Comparison of ENCODE assay signal across 19 mouse cellular contexts in genomic region chr11:107785288-107785687, GRCm38 (mm10). TPM values are rescaled to one million over a fixed set of nuclear protein-coding genes. Genes with fewer than 3 reads are reported as not detected.
A peak's percentile ranks its signal among the peaks of the same experiment; 100 is the strongest.
DNase-seq lines count a peak whose midpoint lies in the region; ATAC-seq and TF ChIP-seq lines count a peak whose summit lies in the region.
"Had no signal": no experiment of that assay in that cellular context is flagged by ENCODE, and none has a peak within 500 bp of the region (broad histone marks: within the 10 kb centered on the region; RNA-seq: fewer than 3 reads in every experiment).

No protein-coding gene starts in this region.

- TF ChIP-seq CTCF in lung, embryonic 14.5 days (IDR thresholded peaks at IDR 0.05; ENCODE audit: low read depth) = no peak

- no peak overlapping the region for H3K27ac ChIP-seq in lung, embryonic 14.5 days (ENCODE audit: low read depth)
- H3K27ac ChIP-seq in embryonic facial prominence, embryonic 10.5 days (replicated peaks) = no peak overlapping the region
- H3K27ac ChIP-seq in neural tube, embryonic 15.5 days (replicated peaks) = peak overlapping the region; percentile 7; the same call in 1 of the 2 replicates
- H3K27ac ChIP-seq: hindbrain, embryonic 15.5 days; left cerebral cortex, adult 2 months had no signal

- DNase-seq in embryo, embryonic 10 days (ENCODE audit: low spot score) = peak; percentile 31
- no peak for DNase-seq in embryo, embryonic 11 days
- peak; percentile 65 for DNase-seq in lung, embryonic 14.5 days
- DNase-seq in lung, postnatal 4 days = no peak
- peak; percentile 21 for DNase-seq in embryonic facial prominence, embryonic 10.5 days (ENCODE audit: low spot score)
- DNase-seq in heart, postnatal 36 days = no peak
- DNase-seq in thymus, postnatal 25 days = no peak
- DNase-seq: adrenal gland, postnatal 36 days; cerebellum, postnatal 36 days; kidney, adult 9 months; lung, adult 18-20 months; thymus, postnatal 14 days had no signal

- H3K4me1 ChIP-seq in lung, embryonic 14.5 days (ENCODE audit: insufficient read depth) = no peaks in the 10 kb centered on the region
- no peaks in the 10 kb centered on the region for H3K4me1 ChIP-seq in embryonic facial prominence, embryonic 10.5 days
- peaks cover 16% of the 10 kb centered on the region for H3K4me1 ChIP-seq in neural tube, embryonic 15.5 days

- ATAC-seq in lung, embryonic 14.5 days (ENCODE audit: insufficient read depth) = no peak
- no peak for ATAC-seq in neural tube, embryonic 15.5 days (ENCODE audit: low FRiP score)

- no peak overlapping the region for H3K4me3 ChIP-seq in lung, embryonic 14.5 days (ENCODE audit: low read depth, low read length)
- H3K4me3 ChIP-seq in embryonic facial prominence, embryonic 10.5 days = no peak overlapping the region
- H3K4me3 ChIP-seq in neural tube, embryonic 15.5 days (replicated peaks) = no peak overlapping the region
- H3K4me3 ChIP-seq: erythroblast, embryonic 14.5 days; hindbrain, embryonic 15.5 days; left cerebral cortex, adult 2 months had no signal

- 71% methylated on average over 1 of the region's 1 CpGs for WGBS in lung, embryonic 14.5 days
- 88% methylated on average over 1 of the region's 1 CpGs for WGBS in embryonic facial prominence, embryonic 10.5 days
- 78% methylated on average over 1 of the region's 1 CpGs for WGBS in neural tube, embryonic 15.5 days

- no peak overlapping the region for H3K9ac ChIP-seq in lung, embryonic 14.5 days
- H3K9ac ChIP-seq in neural tube, embryonic 15.5 days (replicated peaks) = no peak overlapping the region
- H3K9ac ChIP-seq: hindbrain, embryonic 15.5 days had no signal

- no peaks in the 10 kb centered on the region for H3K36me3 ChIP-seq in lung, embryonic 14.5 days (ENCODE audit: insufficient read depth)
- no peaks in the 10 kb centered on the region for H3K36me3 ChIP-seq in embryonic facial prominence, embryonic 10.5 days (replicated peaks)
- peaks cover 18% of the 10 kb centered on the region for H3K36me3 ChIP-seq in neural tube, embryonic 15.5 days

- H3K27me3 ChIP-seq in lung, embryonic 14.5 days (ENCODE audit: insufficient read depth, low read length) = no peaks in the 10 kb centered on the region
- H3K27me3 ChIP-seq in embryonic facial prominence, embryonic 10.5 days (replicated peaks; ENCODE audit: low read depth, poor library complexity, severe bottlenecking) = 0 out of 2 replicates have a peak, but pooled peaks cover 1% of the 10 kb centered on the region
- no peaks in the 10 kb centered on the region for H3K27me3 ChIP-seq in neural tube, embryonic 15.5 days (replicated peaks)
- H3K27me3 ChIP-seq: hindbrain, embryonic 15.5 days had no signal

- intact Hi-C loops in heart, postnatal 36 days (cut with DNase I) = no loop called here

- no peak overlapping the region for H3K4me2 ChIP-seq in lung, embryonic 14.5 days
- H3K4me2 ChIP-seq in neural tube, embryonic 15.5 days = no peak overlapping the region
- H3K4me2 ChIP-seq: hindbrain, embryonic 15.5 days had no signal

- H3K9me3 ChIP-seq in lung, embryonic 14.5 days (ENCODE audit: low read depth, low read length) = no peaks in the 10 kb centered on the region; the same call in 1 of the 2 replicates
- H3K9me3 ChIP-seq in embryonic facial prominence, embryonic 10.5 days = no peaks in the 10 kb centered on the region
- H3K9me3 ChIP-seq in neural tube, embryonic 15.5 days (replicated peaks) = no peaks in the 10 kb centered on the region
- H3K9me3 ChIP-seq: hindbrain, embryonic 15.5 days had no signal

RNA-seq across cellular contexts. Expression of gene Cacng4, which starts 9.1 kb away (rescaled TPM):
- 2.2 and 2.3 TPM in 2 replicates for polyA plus RNA-seq in lung, embryonic 14.5 days (2014; fragmentation: Nextera tagmentation; extraction: Ambion mirVana)
- polyA plus RNA-seq in embryonic facial prominence, embryonic 10.5 days (2016; fragmentation: Nextera tagmentation; extraction: Ambion mirVana) = 2.9 and 3.4 TPM in 2 replicates
- 43.2 and 52.5 TPM in 2 replicates for polyA plus RNA-seq in neural tube, embryonic 15.5 days (2015; fragmentation: Nextera tagmentation; extraction: Ambion mirVana)
- under 1 TPM in 1 of 2 experiments, not detected in 1; 0.08 TPM for total RNA-seq in heart, postnatal 36 days (2021)
- total RNA-seq: gastrocnemius, adult 8-10 months; heart, adult 8-10 months; megakaryocyte-erythroid progenitor cell, adult 5-6 weeks had no signal
- polyA plus RNA-seq: erythroblast, embryonic 14.5 days had no signal

Comparison
In these comparisons a context has a peak if more than half of its experiments do, and no peak if none do; other contexts are left out.
1. DNase-seq: peak in embryo, embryonic 10 days (single experiment), lung, embryonic 14.5 days (single experiment) and embryonic facial prominence, embryonic 10.5 days (single experiment); none in embryo, embryonic 11 days (single experiment), lung, postnatal 4 days (0 of 2), heart, postnatal 36 days (0 of 2) and thymus, postnatal 25 days (single experiment).
2. RNA of gene Cacng4, which starts 9.1 kb away (polyA plus RNA-seq): 43.2 to 52.5 TPM in neural tube, embryonic 15.5 days; 2.9 to 3.4 TPM in embryonic facial prominence, embryonic 10.5 days and 2.2 to 2.3 TPM in lung, embryonic 14.5 days; every median in the first group is over 10 times any median in the second.